Mouse (Mus musculus): ENCODE measurements around the gene Smchd1. TPM values are rescaled to one million over a fixed set of nuclear protein-coding genes. Genes with fewer than 3 reads are reported as not detected.

The Smchd1 gene
- total RNA-seq, 2 experiments from 2014 or later = 49.4 to 65.6 TPM

- ATAC-seq (replicated peaks; ENCODE audit: low FRiP score, poor library complexity, severe bottlenecking) = peak; percentile 74
These were observed 163.6 kb downstream of the Smchd1 start, which contains the start of gene Emilin2 for GRCm38 (mm10) chr17:71311340-71312171. Emilin2 (minus strand) TSS chr17:71311978.

GRCm38 (mm10) chr17:71310486-71311339 is 164.4 kb downstream of the Smchd1 start:
- ATAC-seq (replicated peaks; ENCODE audit: low FRiP score, poor library complexity, severe bottlenecking) = peak; percentile 68

GRCm38 (mm10) chr17:71309711-71310485 is 165.2 kb downstream of the Smchd1 start:
- peak; percentile 18 for ATAC-seq (replicated peaks; ENCODE audit: low FRiP score, poor library complexity, severe bottlenecking)

- no peak for ATAC-seq (replicated peaks; ENCODE audit: low FRiP score, poor library complexity, severe bottlenecking)
These were observed 166.0 kb downstream of the Smchd1 start for GRCm38 (mm10) chr17:71309141-71309540.

GRCm38 (mm10) chr17:71308296-71308695 is 166.8 kb downstream of the Smchd1 start:
- no peak for ATAC-seq (replicated peaks; ENCODE audit: low FRiP score, poor library complexity, severe bottlenecking)

- no peak for ATAC-seq (replicated peaks; ENCODE audit: low FRiP score, poor library complexity, severe bottlenecking)
These were observed 167.8 kb downstream of the Smchd1 start for GRCm38 (mm10) chr17:71307251-71307790.

- ATAC-seq (replicated peaks; ENCODE audit: low FRiP score, poor library complexity, severe bottlenecking) = no peak
These were observed 168.4 kb downstream of the Smchd1 start for GRCm38 (mm10) chr17:71306716-71307115.

GRCm38 (mm10) chr17:71306091-71306490 is 169.1 kb downstream of the Smchd1 start:
- no peak for ATAC-seq (replicated peaks; ENCODE audit: low FRiP score, poor library complexity, severe bottlenecking)

GRCm38 (mm10) chr17:71303444-71303843 is 171.7 kb downstream of the Smchd1 start:
- no peak for ATAC-seq (replicated peaks; ENCODE audit: low FRiP score, poor library complexity, severe bottlenecking)

- ATAC-seq (replicated peaks; ENCODE audit: low FRiP score, poor library complexity, severe bottlenecking) = no peak
These were observed 173.7 kb downstream of the Smchd1 start for GRCm38 (mm10) chr17:71301413-71301812.

- no peak for ATAC-seq (replicated peaks; ENCODE audit: low FRiP score, poor library complexity, severe bottlenecking)
These were observed 174.8 kb downstream of the Smchd1 start for GRCm38 (mm10) chr17:71300338-71300737.

GRCm38 (mm10) chr17:71299879-71300278 is 175.3 kb downstream of the Smchd1 start:
- ATAC-seq (replicated peaks; ENCODE audit: low FRiP score, poor library complexity, severe bottlenecking) = no peak

- ATAC-seq (replicated peaks; ENCODE audit: low FRiP score, poor library complexity, severe bottlenecking) = no peak
These were observed 180.6 kb downstream of the Smchd1 start for GRCm38 (mm10) chr17:71294570-71294969.

Other genes starting within 250 kb of the Smchd1 start
- gene Emilin2, start 163.4 kb downstream of the Smchd1 start, total RNA-seq (2015; ENCODE audit: low replicate concordance) = 92.0 and 100 TPM in 2 replicates
- gene Emilin2, start 163.4 kb downstream of the Smchd1 start, total RNA-seq (2017; ENCODE audit: low replicate concordance) = 129 and 143 TPM in 2 replicates
- gene Gm4707, start 15.4 kb downstream of the Smchd1 start, total RNA-seq (2015; ENCODE audit: low replicate concordance) = 1.9 TPM in 1 of 2 replicates, not detected in the other
- gene Gm4707, start 15.4 kb downstream of the Smchd1 start, total RNA-seq (2017; ENCODE audit: low replicate concordance) = 1.3 and 1.4 TPM in 2 replicates
- 29.5 and 32.9 TPM in 2 replicates for gene Ndc80, start 51.5 kb upstream of the Smchd1 start, total RNA-seq (2015; ENCODE audit: low replicate concordance)
- 39.2 and 56.2 TPM in 2 replicates for gene Ndc80, start 51.5 kb upstream of the Smchd1 start, total RNA-seq (2017; ENCODE audit: low replicate concordance)
- gene Spdya, start 76.7 kb upstream of the Smchd1 start, total RNA-seq (2015; ENCODE audit: low replicate concordance) = not detected in 2 replicates
- gene Spdya, start 76.7 kb upstream of the Smchd1 start, total RNA-seq (2017; ENCODE audit: low replicate concordance) = not detected in 2 replicates
- 21.1 and 25.2 TPM in 2 replicates for gene Wdr43, start 140.6 kb upstream of the Smchd1 start, total RNA-seq (2015; ENCODE audit: low replicate concordance)
- 37.4 and 48.2 TPM in 2 replicates for gene Wdr43, start 140.6 kb upstream of the Smchd1 start, total RNA-seq (2017; ENCODE audit: low replicate concordance)
- not detected in 2 replicates for gene Togaram2, start 197.9 kb upstream of the Smchd1 start, total RNA-seq (2015; ENCODE audit: low replicate concordance)
- gene Togaram2, start 197.9 kb upstream of the Smchd1 start, total RNA-seq (2017; ENCODE audit: low replicate concordance) = not detected in 2 replicates